Mouse (Mus musculus) brain, adult 2 months (tissue): ENCODE results near the gene Pard6b.
"Not testable (repeated sequence)": the region's sequence is repeated elsewhere in the genome, so short reads cannot be mapped to it uniquely, and the experiment has no call there.

ENCODE experiments used
- DNase-seq: peaks from one replicate; pipeline ENCODE4 v3.0.0; 2011; ENCODE audit warnings: low read depth, low spot score

Pard6b gene

DNA sequence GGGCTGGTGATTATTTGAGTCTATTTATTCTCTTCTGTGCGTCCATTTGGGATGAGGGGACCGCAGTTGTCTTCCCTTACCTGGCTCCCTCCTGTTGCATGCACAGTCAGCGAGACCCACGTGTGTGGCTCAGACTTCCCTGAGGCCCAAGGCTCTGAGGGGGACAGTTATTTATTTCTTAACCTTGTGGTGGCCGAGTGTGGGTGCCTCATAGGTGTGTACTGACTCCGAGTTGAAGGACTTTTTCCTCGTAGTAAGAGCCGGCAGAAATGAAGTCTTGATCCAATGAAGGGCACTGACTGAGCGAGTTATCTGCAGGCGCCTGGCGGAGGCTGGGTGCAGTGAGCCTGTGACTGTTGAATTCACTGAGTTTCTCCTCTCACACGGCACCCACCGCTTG is 19.2 kb downstream of the Pard6b start:
- DNase-seq = no peak

GRCm38 (mm10) chr2:168101805-168102204 is 21.0 kb downstream of the Pard6b start:
- DNase-seq = no peak

DNA sequence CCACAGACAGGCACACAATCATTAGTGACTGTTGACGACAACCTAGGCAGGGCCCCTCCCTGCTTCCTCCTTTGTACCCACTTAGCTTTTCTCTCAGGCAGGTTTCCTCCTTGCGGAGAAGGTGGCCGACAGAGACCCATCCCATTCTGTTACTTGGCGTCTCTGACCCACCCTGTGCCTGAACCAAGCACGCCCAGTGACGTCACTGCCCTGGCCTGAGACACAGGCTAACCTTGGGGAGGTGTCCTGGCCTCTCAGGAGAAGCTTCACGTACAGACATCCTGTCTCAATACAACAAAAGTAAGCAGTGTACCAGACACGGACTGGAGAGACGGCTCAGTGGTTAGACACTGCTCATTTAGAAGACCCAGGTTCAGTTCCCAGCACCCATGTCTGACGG is 22.5 kb downstream of the Pard6b start:
- no peak for DNase-seq

- DNase-seq = peak; percentile 37
Measured at GRCm38 (mm10) chr2:168104375-168105144, 23.8 kb downstream of the Pard6b start.

DNA sequence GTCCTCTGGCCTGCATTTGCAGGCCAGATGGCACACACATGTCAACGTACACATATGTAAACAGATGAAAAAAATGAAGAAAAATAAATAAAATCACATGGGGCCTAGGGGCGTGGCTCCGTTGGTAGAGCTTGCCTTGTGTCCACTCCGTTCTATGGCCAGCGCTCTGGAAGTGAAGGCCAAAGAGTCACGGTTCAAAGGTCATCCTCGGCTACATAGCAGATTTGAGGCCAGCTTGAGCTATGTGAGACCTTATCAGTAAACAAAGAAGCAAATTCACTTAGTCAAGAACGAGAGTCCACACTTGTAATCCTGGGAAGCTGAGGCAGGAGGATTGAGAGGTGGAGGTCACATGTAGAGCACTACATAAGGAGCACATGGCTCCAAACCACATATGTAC is 24.5 kb downstream of the Pard6b start:
- no peak for DNase-seq

DNA sequence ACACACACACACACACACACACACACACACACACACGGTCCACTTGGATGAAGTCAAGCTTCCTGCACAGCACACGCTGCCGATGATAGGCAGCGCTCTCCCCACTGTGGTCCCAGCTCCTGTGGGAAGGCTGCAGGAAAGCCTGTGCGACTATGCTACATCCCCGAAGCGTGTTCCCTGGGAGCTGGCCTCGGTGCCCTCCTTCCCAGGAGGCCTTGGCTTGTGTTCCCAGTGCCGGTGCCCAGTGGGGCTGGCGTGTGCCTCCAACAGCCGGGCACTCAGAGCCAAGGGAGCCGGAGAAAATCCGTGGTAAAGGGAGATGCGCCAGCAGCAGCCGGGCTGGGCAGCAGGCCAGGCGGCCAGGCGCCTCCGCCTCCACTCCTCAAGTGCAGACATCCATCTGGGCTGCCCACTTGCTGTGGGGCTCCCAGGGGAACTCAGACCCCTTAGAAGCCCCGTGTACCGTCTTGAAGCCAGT is 25.9 kb downstream of the Pard6b start:
- peak; percentile 91 for DNase-seq

DNA sequence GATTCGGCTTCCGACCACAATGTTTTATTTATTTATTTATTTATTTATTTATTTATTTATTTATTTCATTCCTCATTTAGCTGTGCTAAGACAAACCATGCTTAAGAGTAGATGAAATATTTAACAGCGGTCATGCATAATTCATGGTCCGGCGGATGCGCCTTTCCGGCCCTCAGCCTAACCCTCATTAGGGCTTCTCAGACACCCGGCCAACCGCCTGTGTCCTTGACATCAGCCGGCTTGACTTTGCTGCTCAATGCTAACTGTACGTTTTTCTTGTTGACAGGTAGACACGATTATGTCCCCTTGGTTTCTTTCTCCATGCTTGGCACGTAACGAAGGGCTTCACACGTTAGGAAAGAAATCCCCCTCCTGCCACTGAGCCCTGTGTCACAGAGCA is 26.6 kb downstream of the Pard6b start:
- DNase-seq = no peak

GRCm38 (mm10) chr2:168107901-168108300 is 27.1 kb downstream of the Pard6b start:
- not testable (repeated sequence) for DNase-seq

DNA sequence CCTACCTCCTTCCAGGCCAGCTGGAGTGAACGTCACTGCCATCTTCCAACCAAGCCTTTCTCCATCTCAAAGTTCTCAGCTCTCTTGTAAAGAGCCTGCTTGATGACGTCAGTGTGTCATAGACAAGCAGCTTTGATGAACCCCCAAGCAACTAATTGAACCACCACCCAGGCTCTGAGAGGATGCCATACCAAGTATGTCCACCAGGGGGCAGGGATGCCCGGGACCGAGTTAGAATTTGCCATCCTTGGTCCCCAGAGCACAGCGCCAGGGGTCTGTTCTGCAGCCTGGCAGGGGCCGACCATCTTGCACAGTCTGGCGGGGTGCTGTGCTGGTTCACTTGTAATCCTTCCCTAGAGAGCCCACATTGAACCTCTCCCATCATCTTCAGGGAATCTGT is 31.1 kb downstream of the Pard6b start:
- DNase-seq = peak; percentile 51

GRCm38 (mm10) chr2:168113263-168113662 is 32.5 kb downstream of the Pard6b start:
- no peak for DNase-seq

- peak; percentile 57 for DNase-seq
Measured at GRCm38 (mm10) chr2:168113692-168114091, 32.9 kb downstream of the Pard6b start.

DNA sequence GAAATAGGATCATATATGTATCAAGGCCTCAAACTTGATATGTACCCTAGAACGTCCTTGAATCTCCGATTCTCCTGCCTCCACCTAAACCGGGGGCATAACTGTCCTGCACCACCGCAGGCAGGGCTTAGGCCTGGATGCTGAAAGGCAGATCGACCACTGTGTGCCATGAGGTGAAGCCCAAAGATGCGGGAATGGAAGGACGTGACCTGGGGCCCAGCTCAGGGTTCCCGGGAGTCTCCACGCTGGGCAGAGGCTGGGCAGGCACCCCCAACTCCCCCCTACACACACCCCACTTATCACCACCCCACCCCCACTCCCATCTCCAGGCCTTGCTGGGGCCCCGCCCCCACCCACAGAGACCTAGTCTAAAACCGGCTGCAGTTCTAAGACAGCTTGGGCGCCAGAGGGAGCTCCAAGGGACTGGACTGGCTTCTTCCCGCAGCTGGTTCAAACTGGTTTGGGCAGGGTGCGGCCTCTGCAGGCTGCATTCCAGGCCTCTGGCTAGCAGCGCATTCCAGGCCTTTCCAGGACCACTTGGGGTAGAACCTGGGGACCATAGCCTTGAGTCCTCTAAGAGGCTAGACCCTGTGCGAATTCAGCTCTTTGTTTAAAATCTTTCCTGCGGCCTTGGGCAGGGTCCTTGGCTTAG is 34.0 kb downstream of the Pard6b start:
- peak; percentile 75 for DNase-seq

- no peak for DNase-seq
Measured at GRCm38 (mm10) chr2:168115826-168116225, 35.0 kb downstream of the Pard6b start.

- peak; percentile 66 for DNase-seq
Measured at GRCm38 (mm10) chr2:168117147-168117546, 36.3 kb downstream of the Pard6b start.

DNA sequence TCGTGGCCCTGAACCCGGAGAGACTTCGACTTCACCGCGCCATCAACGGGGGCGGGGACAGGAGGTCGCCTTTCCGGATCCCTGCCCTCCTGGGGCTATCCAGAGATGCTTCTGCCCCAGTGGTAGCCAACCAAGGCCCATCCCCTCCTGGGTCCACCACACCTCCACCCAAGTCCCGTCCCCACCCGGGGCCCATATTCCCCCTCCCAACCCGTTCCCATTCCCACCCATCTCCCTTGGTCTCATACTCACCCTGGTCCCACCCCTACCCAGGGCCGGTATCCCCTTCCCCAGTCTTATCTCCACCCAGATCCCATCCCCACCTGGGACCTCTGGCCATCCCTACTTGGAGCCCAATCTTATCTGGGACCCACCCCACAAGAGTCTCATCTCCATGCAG is 36.7 kb downstream of the Pard6b start:
- DNase-seq = no peak

GRCm38 (mm10) chr2:168117967-168118366 is 37.2 kb downstream of the Pard6b start:
- peak; percentile 43 for DNase-seq

- DNase-seq = peak; percentile 78
Measured at GRCm38 (mm10) chr2:168118456-168118855, 37.7 kb downstream of the Pard6b start.

DNA sequence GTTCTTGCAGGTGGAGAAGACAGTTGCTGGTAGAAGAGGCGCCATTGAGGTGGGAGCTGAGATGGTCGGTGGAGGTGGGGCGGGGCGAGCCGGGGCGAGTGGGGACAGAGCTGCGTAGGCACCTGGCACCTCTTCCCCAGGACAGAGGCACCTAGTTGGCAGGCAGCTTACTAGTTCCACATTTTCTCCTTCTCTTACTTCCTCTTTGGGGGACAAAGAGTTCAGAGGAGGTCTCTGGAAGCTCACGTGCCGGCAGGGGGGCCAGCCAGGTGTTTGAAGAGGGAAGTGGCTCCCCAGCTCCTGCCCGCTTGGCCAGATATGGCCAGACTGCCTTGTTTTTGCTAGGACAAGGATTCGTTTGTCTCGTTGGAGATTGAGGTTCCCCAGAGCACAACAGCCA is 38.3 kb downstream of the Pard6b start:
- DNase-seq = no peak

DNA sequence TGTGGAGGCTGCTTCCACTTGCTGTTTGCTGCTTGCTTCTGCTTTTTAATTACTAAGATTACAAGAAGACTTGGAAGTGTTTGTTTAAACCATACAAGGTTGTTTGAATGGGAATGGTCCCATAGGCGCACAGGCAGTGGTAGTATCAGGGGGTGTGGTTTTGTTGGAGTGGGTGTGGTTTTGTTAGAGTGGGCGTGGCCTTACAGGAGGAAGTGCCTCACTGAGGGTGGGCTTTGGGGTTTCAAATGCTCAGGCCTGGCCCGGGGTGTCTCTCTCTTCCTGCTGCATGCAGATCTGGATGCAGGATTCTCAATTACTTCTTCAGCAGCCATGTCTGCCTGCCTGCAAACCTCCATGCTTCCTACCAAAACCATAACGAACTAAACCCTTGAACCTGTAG is 40.1 kb downstream of the Pard6b start:
- no peak for DNase-seq

DNA sequence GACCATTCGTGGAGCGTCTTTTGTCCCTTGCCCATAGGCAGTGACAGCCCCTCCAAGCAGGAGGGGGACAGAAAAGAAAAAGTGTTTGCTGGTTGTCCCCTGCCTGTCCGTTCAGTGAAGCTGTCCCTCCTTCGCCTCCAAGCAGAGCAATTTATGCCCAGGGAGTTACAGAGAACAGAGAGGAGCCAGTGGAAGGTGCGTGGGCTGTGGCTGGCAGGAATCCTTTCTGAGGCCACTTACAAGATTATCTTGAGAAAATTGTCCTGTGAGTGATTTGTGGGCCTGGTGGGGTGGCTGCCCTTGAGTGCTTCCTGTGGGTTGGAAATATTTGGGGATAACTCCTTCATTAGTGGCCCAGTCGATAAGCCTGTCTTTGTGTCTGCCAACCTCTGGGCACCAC is 42.8 kb downstream of the Pard6b start:
- DNase-seq = peak; percentile 55

- no peak for DNase-seq
Measured at GRCm38 (mm10) chr2:168125288-168126089, 44.7 kb downstream of the Pard6b start.

DNA sequence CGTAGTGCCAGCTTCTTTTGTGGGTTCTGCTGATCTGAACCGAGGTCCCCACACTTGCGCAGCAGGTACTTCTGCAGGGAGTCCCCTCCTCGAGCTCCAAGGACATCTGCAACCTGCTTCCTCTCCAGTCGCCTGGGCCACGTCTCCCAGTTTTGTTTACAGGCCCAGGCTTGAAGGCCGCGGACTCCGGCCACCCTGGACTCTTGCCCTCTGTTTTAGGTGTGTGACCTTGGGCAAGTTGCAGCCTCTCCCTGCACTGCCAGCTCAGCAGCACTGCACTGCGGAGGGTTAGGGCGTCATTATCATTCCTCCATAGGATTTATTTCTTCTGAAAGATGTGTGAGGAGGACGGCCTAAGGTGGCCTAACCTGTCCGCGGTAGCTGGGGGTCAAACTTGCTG is 47.0 kb downstream of the Pard6b start:
- no peak for DNase-seq
